Mouse (Mus musculus) ES-CJ7 (cell line): ENCODE measurements around the gene Minos1.

Experiments
- DNase-seq: peaks from one replicate; pipeline ENCODE4 v3.0.0; 2011; ENCODE audit warnings: low read depth, low spot score

Gene Minos1

GRCm38 (mm10) chr4:139130701-139131549 lies at the start of gene Minos1:
Gene Minos1 (minus strand): TSS chr4:139131113.
- peak; percentile 98 for DNase-seq

- no peak for DNase-seq
Observed at GRCm38 (mm10) chr4:139179731-139180625, 49.1 kb upstream of the Minos1 start.

- DNase-seq, result no peak
Observed at GRCm38 (mm10) chr4:139179218-139179617, 48.3 kb upstream of the Minos1 start.

- DNase-seq, result no peak
Observed at GRCm38 (mm10) chr4:139178377-139178776, 47.5 kb upstream of the Minos1 start.

- peak; percentile 57 for DNase-seq
Observed at GRCm38 (mm10) chr4:139177921-139178320, 47.0 kb upstream of the Minos1 start.

GRCm38 (mm10) chr4:139176023-139176422 lies 45.1 kb upstream of the Minos1 start:
- no peak for DNase-seq

- no peak for DNase-seq
Observed at GRCm38 (mm10) chr4:139175061-139175971, 44.4 kb upstream of the Minos1 start.

GRCm38 (mm10) chr4:139169748-139170279 lies 38.9 kb upstream of the Minos1 start:
- peak; percentile 56 for DNase-seq

- DNase-seq, result peak; percentile 87
Observed at GRCm38 (mm10) chr4:139168985-139169747, 38.3 kb upstream of the Minos1 start.

- no peak for DNase-seq
Observed at GRCm38 (mm10) chr4:139167107-139167506, 36.2 kb upstream of the Minos1 start.

- DNase-seq, result no peak
Observed at GRCm38 (mm10) chr4:139166244-139166643, 35.3 kb upstream of the Minos1 start.

- DNase-seq, result no peak
Observed at GRCm38 (mm10) chr4:139165259-139165658, 34.3 kb upstream of the Minos1 start.

- no peak for DNase-seq
Observed at GRCm38 (mm10) chr4:139164082-139164481, 33.2 kb upstream of the Minos1 start.

- no peak for DNase-seq
Observed at GRCm38 (mm10) chr4:139161076-139161475, 30.2 kb upstream of the Minos1 start.

- no peak for DNase-seq
Observed at GRCm38 (mm10) chr4:139158350-139158749, 27.4 kb upstream of the Minos1 start.

- DNase-seq, result no peak
Observed at GRCm38 (mm10) chr4:139156538-139156937, 25.6 kb upstream of the Minos1 start.

- no peak for DNase-seq
Observed at GRCm38 (mm10) chr4:139154576-139155307, 23.8 kb upstream of the Minos1 start.

GRCm38 (mm10) chr4:139151370-139151769 lies 20.5 kb upstream of the Minos1 start:
- DNase-seq, result no peak

- DNase-seq, result no peak
Observed at GRCm38 (mm10) chr4:139146760-139147159, 15.8 kb upstream of the Minos1 start.

- peak; percentile 85 for DNase-seq
Observed at GRCm38 (mm10) chr4:139145156-139145555, 14.2 kb upstream of the Minos1 start.
